Mouse (Mus musculus): ENCODE data around the gene Efcab14. TPM values are rescaled to one million over a fixed set of nuclear protein-coding genes. Genes with fewer than 3 reads are reported as not detected.
A peak's percentile ranks its signal among the peaks of the same experiment; 100 is the strongest.

Gene Efcab14
- total and polyA plus RNA-seq, 2 experiments from 2014 or later = 16.2 to 16.7 TPM

- no peak overlapping the region for H3K4me3 ChIP-seq (ENCODE audit: low read depth, low read length)
- no peak for DNase-seq (ENCODE audit: low spot score)
- peaks cover 7% of the 10 kb centered on the region for H3K4me1 ChIP-seq (ENCODE audit: insufficient read depth, low read length)
- WGBS = 91% methylated on average over 4 of the region's 4 CpGs
- no peak overlapping the region for H3K4me2 ChIP-seq (ENCODE audit: low read depth, low read length, poor library complexity, severe bottlenecking)
- no peaks in the 10 kb centered on the region for H3K9me3 ChIP-seq (ENCODE audit: low read length)
- H3K9ac ChIP-seq (replicated peaks; ENCODE audit: low read length, poor library complexity, severe bottlenecking) = no peak overlapping the region
- no peak for ATAC-seq (ENCODE audit: low FRiP score)
- no peak overlapping the region for H3K27ac ChIP-seq (ENCODE audit: low read depth, low read length)
- H3K27me3 ChIP-seq (ENCODE audit: insufficient read depth, low read length) = no peaks in the 10 kb centered on the region
- no peak for TF ChIP-seq CTCF (IDR thresholded peaks at IDR 0.05)
- H3K36me3 ChIP-seq (ENCODE audit: insufficient read depth, low read length) = peaks cover 32% of the 10 kb centered on the region
Measured at GRCm38 (mm10) chr4:115743096-115743495, 5.6 kb downstream of the Efcab14 start.

GRCm38 (mm10) chr4:115748181-115748580 is 10.6 kb downstream of the Efcab14 start:
- Histone ChIP-seq H3K4me1 (ENCODE audit: insufficient read depth, low read length) (no peaks in the 10 kb centered on the region), H3K36me3 (ENCODE audit: insufficient read depth, low read length) (peaks cover 17% of the 10 kb centered on the region), H3K9me3 (ENCODE audit: low read length) (no peaks in the 10 kb centered on the region), H3K4me3 (ENCODE audit: low read depth, low read length) (no peak overlapping the region), H3K4me2 (ENCODE audit: low read depth, low read length, poor library complexity, severe bottlenecking) (no peak overlapping the region), H3K27me3 (ENCODE audit: insufficient read depth, low read length) (no peaks in the 10 kb centered on the region), H3K27ac (ENCODE audit: low read depth, low read length) (no peak overlapping the region), H3K9ac (replicated peaks; ENCODE audit: low read length, poor library complexity, severe bottlenecking) (no peak overlapping the region)
- ATAC-seq (ENCODE audit: low FRiP score) (no peak), DNase-seq (ENCODE audit: low spot score) (no peak)
- TF ChIP-seq CTCF (IDR thresholded peaks at IDR 0.05) = no peak
- 74% methylated on average over 1 of the region's 1 CpGs for WGBS

DNA sequence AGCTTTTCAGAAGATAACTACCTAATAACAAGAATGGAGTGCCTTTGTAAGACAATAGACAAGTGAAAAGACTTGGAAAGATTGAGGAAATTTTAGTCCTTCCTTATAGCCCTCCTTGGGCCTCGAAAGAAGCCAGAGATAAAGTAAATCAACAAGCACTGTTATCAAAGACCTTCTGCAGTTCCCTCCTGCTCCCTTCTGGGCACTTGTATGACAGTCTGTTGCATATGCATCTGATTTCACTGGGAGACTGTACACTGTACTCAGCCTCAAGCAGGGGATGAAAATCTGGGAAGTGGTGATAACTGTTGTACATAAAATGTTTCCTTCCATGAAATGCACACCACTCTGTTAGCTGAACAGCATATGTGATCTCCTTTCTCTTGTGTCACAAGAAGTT is 11.8 kb downstream of the Efcab14 start:
- Histone ChIP-seq H3K4me3 (ENCODE audit: low read depth, low read length) (no peak overlapping the region), H3K9me3 (ENCODE audit: low read length) (no peaks in the 10 kb centered on the region), H3K27me3 (ENCODE audit: insufficient read depth, low read length) (no peaks in the 10 kb centered on the region), H3K36me3 (ENCODE audit: insufficient read depth, low read length) (peaks cover 11% of the 10 kb centered on the region), H3K4me2 (ENCODE audit: low read depth, low read length, poor library complexity, severe bottlenecking) (no peak overlapping the region), H3K4me1 (ENCODE audit: insufficient read depth, low read length) (no peaks in the 10 kb centered on the region), H3K9ac (replicated peaks; ENCODE audit: low read length, poor library complexity, severe bottlenecking) (no peak overlapping the region), H3K27ac (ENCODE audit: low read depth, low read length) (no peak overlapping the region)
- no peak for DNase-seq (ENCODE audit: low spot score)
- no peak for ATAC-seq (ENCODE audit: low FRiP score)
- 98% methylated on average over 1 of the region's 1 CpGs for WGBS
- no peak for TF ChIP-seq CTCF (IDR thresholded peaks at IDR 0.05)

- TF ChIP-seq CTCF (IDR thresholded peaks at IDR 0.05) = no peak
- H3K9me3 ChIP-seq (ENCODE audit: low read length) = no peaks in the 10 kb centered on the region
- no peak overlapping the region for H3K4me2 ChIP-seq (ENCODE audit: low read depth, low read length, poor library complexity, severe bottlenecking)
- ATAC-seq (ENCODE audit: low FRiP score) (no peak), DNase-seq (ENCODE audit: low spot score) (no peak)
- no peak overlapping the region for H3K27ac ChIP-seq (ENCODE audit: low read depth, low read length)
- no peaks in the 10 kb centered on the region for H3K4me1 ChIP-seq (ENCODE audit: insufficient read depth, low read length)
- WGBS = 90% methylated on average over 3 of the region's 3 CpGs
- H3K4me3 ChIP-seq (ENCODE audit: low read depth, low read length) = no peak overlapping the region
- no peak overlapping the region for H3K9ac ChIP-seq (replicated peaks; ENCODE audit: low read length, poor library complexity, severe bottlenecking)
- H3K27me3 ChIP-seq (ENCODE audit: insufficient read depth, low read length) = no peaks in the 10 kb centered on the region
- H3K36me3 ChIP-seq (ENCODE audit: insufficient read depth, low read length) = peaks cover 17% of the 10 kb centered on the region
Measured at GRCm38 (mm10) chr4:115754101-115754500, 16.6 kb downstream of the Efcab14 start.

- H3K9me3 ChIP-seq (ENCODE audit: low read length) = no peaks in the 10 kb centered on the region
- no peak for DNase-seq (ENCODE audit: low spot score)
- H3K36me3 ChIP-seq (ENCODE audit: insufficient read depth, low read length) = peaks cover 19% of the 10 kb centered on the region
- H3K9ac ChIP-seq (replicated peaks; ENCODE audit: low read length, poor library complexity, severe bottlenecking) = no peak overlapping the region
- no peak overlapping the region for H3K27ac ChIP-seq (ENCODE audit: low read depth, low read length)
- 100% methylated on average over 1 of the region's 1 CpGs for WGBS
- no peak overlapping the region for H3K4me3 ChIP-seq (ENCODE audit: low read depth, low read length)
- no peaks in the 10 kb centered on the region for H3K27me3 ChIP-seq (ENCODE audit: insufficient read depth, low read length)
- peak; percentile 12; the same call in 1 of the 2 replicates for TF ChIP-seq CTCF (IDR thresholded peaks at IDR 0.05)
- no peak for ATAC-seq (ENCODE audit: low FRiP score)
- no peak overlapping the region for H3K4me2 ChIP-seq (ENCODE audit: low read depth, low read length, poor library complexity, severe bottlenecking)
- H3K4me1 ChIP-seq (ENCODE audit: insufficient read depth, low read length) = no peaks in the 10 kb centered on the region
Measured at GRCm38 (mm10) chr4:115754851-115755250, 17.3 kb downstream of the Efcab14 start.

DNA sequence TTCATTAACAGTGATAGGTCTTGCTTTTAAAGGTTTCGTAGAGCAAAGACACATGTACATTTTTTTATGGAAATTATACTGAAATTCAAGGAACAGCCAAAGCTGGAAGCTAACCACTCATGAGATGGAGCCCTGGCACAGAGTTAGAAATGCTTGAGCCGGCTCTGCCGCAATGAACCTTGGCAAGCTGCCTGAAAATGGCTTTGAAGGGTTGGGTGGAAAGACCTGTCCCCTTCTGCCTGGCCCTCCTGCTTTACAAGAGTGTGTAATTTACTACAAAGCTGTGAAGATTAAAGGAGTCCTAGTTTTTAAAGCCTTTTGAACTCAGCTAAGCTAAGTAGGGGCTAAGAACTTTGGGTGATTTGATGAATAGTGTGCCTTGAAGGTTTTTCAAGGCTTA is 23.7 kb downstream of the Efcab14 start:
- Histone ChIP-seq H3K36me3 (ENCODE audit: insufficient read depth, low read length) (peaks cover 37% of the 10 kb centered on the region), H3K27ac (ENCODE audit: low read depth, low read length) (no peak overlapping the region), H3K9ac (replicated peaks; ENCODE audit: low read length, poor library complexity, severe bottlenecking) (no peak overlapping the region), H3K9me3 (ENCODE audit: low read length) (no peaks in the 10 kb centered on the region), H3K27me3 (ENCODE audit: insufficient read depth, low read length) (no peaks in the 10 kb centered on the region), H3K4me1 (ENCODE audit: insufficient read depth, low read length) (no peaks in the 10 kb centered on the region), H3K4me3 (ENCODE audit: low read depth, low read length) (no peak overlapping the region), H3K4me2 (ENCODE audit: low read depth, low read length, poor library complexity, severe bottlenecking) (no peak overlapping the region)
- 46% methylated on average over 3 of the region's 3 CpGs for WGBS
- TF ChIP-seq CTCF (IDR thresholded peaks at IDR 0.05) = no peak
- DNase-seq (ENCODE audit: low spot score) = peak; percentile 31
- no peak for ATAC-seq (ENCODE audit: low FRiP score)

All from midbrain, postnatal 0 days (tissue).